Mouse (Mus musculus) liver, adult 2 months (tissue): ENCODE results near the gene Stpg4.

Experiments used
- CTCF ChIP-seq: fragments of 200-500 bp; IDR thresholded peaks from 2 replicates; pipeline ENCODE4 v1.5.1; 2011; ENCODE audit warnings: low read depth, low read length, control low read depth
- POLR2A ChIP-seq: fragments of 200-500 bp; IDR thresholded peaks from 2 replicates; pipeline ENCODE4 v1.6.1; 2011; ENCODE audit warnings: low read length, control low read depth; ENCODE audit not compliant: insufficient read depth; ENCODE audit errors: extremely low read depth

GRCm38 (mm10) chr17:87351241-87352105, 76.1 kb downstream of the Stpg4 start:
- TF ChIP-seq CTCF (no peak), POLR2A (no peak)
